Mouse (Mus musculus) spleen, adult 2 months (tissue): ENCODE measurements around the gene Cacna2d1.

Source experiments
- CTCF ChIP-seq: fragments of 200-500 bp; IDR thresholded peaks from 2 replicates; pipeline ENCODE4 v1.5.1; 2011; ENCODE audit warnings: mild to moderate bottlenecking, inconsistent platforms; ENCODE audit not compliant: insufficient read depth, insufficient read length, insufficient replicate concordance; ENCODE audit errors: extremely low read depth
- POLR2A ChIP-seq: fragments of 200-500 bp; IDR thresholded peaks from 2 replicates; pipeline ENCODE4 v1.6.1; 2011; ENCODE audit warnings: low read depth, low read length, inconsistent platforms

GRCm38 (mm10) chr5:16121334-16121733 is 186.8 kb downstream of the Cacna2d1 start:
- TF ChIP-seq CTCF (no peak), POLR2A (no peak)
